Mouse (Mus musculus) MEL (cell line): ENCODE measurements at regions not wholly inside any gene's neighbourhood (a gene's known extent, or its start where the extent isn't known, plus 50 kb on each side); places are given as distances from the start of the nearest gene placed in this dataset.

Source experiments
- CTCF ChIP-seq, 3 experiments: IDR thresholded peaks in 2 of 3; conservative IDR thresholded peaks in 1 of 3; 2 replicates each; pipeline ENCODE4 v1.5.1; 2011 to 2012; ENCODE audit warnings: low read length in 3 of 3, low read depth in 2 of 3, mild to moderate bottlenecking in 2 of 3, improper control_type of control experiment in 1 of 3, inconsistent platforms in 1 of 3, mixed read lengths in 1 of 3, moderate library complexity in 1 of 3; ENCODE audit not compliant: control insufficient read depth in 1 of 3, insufficient read depth in 1 of 3, poor library complexity in 1 of 3, severe bottlenecking in 1 of 3
- POLR2A ChIP-seq, 2 experiments: IDR thresholded peaks; 2 replicates each; pipeline ENCODE4 v1.6.1; 2011 to 2012; ENCODE audit warnings: low read length in 2 of 2, mild to moderate bottlenecking in 2 of 2, control low read depth in 1 of 2, improper control_type of control experiment in 1 of 2, low read depth in 1 of 2, moderate library complexity in 1 of 2; ENCODE audit not compliant: control insufficient read depth in 1 of 2, insufficient read depth in 1 of 2, poor library complexity in 1 of 2
- POLR2AphosphoS2 ChIP-seq: IDR thresholded peaks from 2 replicates; pipeline ENCODE4 v1.6.1; 2011; ENCODE audit warnings: low read length, improper control_type of control experiment
- TAL1 ChIP-seq: IDR thresholded peaks from 2 replicates; pipeline ENCODE4 v1.6.1; 2012; ENCODE audit warnings: mild to moderate bottlenecking, inconsistent platforms, low read length, moderate library complexity, mixed read lengths

DNA sequence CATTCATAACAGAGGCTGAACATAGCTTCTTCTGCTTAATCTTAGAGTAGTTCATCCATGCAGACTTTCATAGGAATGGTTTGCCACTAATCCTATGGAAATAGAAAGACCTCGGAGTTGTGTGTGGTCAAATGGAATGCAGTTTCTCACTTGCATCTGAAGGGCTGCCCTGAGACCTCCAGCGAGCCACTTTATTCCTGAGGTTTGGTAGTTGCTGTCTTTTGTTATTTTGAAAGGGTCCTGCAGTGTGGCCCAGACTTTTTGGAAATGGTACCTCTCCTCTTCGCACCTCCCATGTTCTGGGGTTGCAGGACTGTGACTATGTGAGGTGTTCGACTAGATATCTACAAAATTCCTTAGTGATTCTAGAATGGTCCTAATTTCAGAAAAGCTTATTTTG lies 489.0 kb downstream of the Rnf144b start:
- TF ChIP-seq POLR2A (IDR thresholded peaks at IDR 0.05; ENCODE audit: control insufficient read depth in 1 of 2, insufficient read depth in 1 of 2, low read depth in 1 of 2, low read length in 2 of 2, poor library complexity in 1 of 2) (no peak), TAL1 (no peak), POLR2AphosphoS2 (no peak), CTCF (IDR thresholded peaks at IDR 0.05 in 2 of 3, conservative IDR thresholded peaks at IDR 0.05 in 1 of 3; ENCODE audit: control insufficient read depth in 1 of 3, insufficient read depth in 1 of 3, low read depth in 2 of 3, low read length in 3 of 3, poor library complexity in 1 of 3, severe bottlenecking in 1 of 3) (no peak)
